In genomic region chr7:139319006-139319411, GRCm38 (mm10) we compare ENCODE assay signal across 7 mouse cellular contexts.
DNase-seq lines count a peak whose midpoint lies in the region; ATAC-seq and TF ChIP-seq lines count a peak whose summit lies in the region.

No protein-coding gene starts in this region.

- 24% methylated on average over 1 of the region's 1 CpGs for WGBS in lung, embryonic 14.5 days
- 20% methylated on average over 1 of the region's 1 CpGs for WGBS in kidney, embryonic 15.5 days
- WGBS in stomach, embryonic 14.5 days: 35% methylated on average over 1 of the region's 1 CpGs

- peak overlapping the region; percentile 71 for H3K27ac ChIP-seq in lung, embryonic 14.5 days (ENCODE audit: low read depth)
- H3K27ac ChIP-seq in kidney, embryonic 15.5 days: peak overlapping the region; percentile 75
- H3K27ac ChIP-seq in stomach, embryonic 14.5 days (ENCODE audit: low read length): no peak overlapping the region

- DNase-seq in lung, embryonic 14.5 days: peak; percentile 75
- no peak for DNase-seq in lung, postnatal 36 days
- DNase-seq in forelimb bud, embryonic 11.5 days (ENCODE audit: low read depth, low spot score): peak; percentile 53
- no peak for DNase-seq in spleen, postnatal 10 days (ENCODE audit: low spot score in 2 of 2)
- DNase-seq in cerebellum, adult 11-12 months: no peak

- no peak overlapping the region for H3K4me2 ChIP-seq in lung, embryonic 14.5 days
- no peak overlapping the region for H3K4me2 ChIP-seq in kidney, embryonic 15.5 days
- H3K4me2 ChIP-seq in stomach, embryonic 14.5 days (replicated peaks; ENCODE audit: low read depth, low read length): no peak overlapping the region

- H3K36me3 ChIP-seq in lung, embryonic 14.5 days (ENCODE audit: insufficient read depth): no peaks in the 10 kb centered on the region
- H3K36me3 ChIP-seq in kidney, embryonic 15.5 days: no peaks in the 10 kb centered on the region
- H3K36me3 ChIP-seq in stomach, embryonic 14.5 days (ENCODE audit: control insufficient read depth, insufficient read depth, low read length): no peaks in the 10 kb centered on the region

- H3K27me3 ChIP-seq in lung, embryonic 14.5 days (ENCODE audit: insufficient read depth, low read length): no peaks in the 10 kb centered on the region
- 0 out of 2 replicates have a peak, but pooled peaks cover 1% of the 10 kb centered on the region for H3K27me3 ChIP-seq in kidney, embryonic 15.5 days
- no peaks in the 10 kb centered on the region for H3K27me3 ChIP-seq in stomach, embryonic 14.5 days (ENCODE audit: control insufficient read depth, insufficient read depth, low read length)

- TF ChIP-seq CTCF in lung, embryonic 14.5 days (IDR thresholded peaks at IDR 0.05; ENCODE audit: low read depth): no peak

- no peak overlapping the region for H3K9ac ChIP-seq in lung, embryonic 14.5 days
- no peak overlapping the region for H3K9ac ChIP-seq in kidney, embryonic 15.5 days
- H3K9ac ChIP-seq in stomach, embryonic 14.5 days (replicated peaks; ENCODE audit: low read depth, low read length): no peak overlapping the region

- ATAC-seq in lung, embryonic 14.5 days (ENCODE audit: insufficient read depth): peak; percentile 79
- peak; percentile 62 for ATAC-seq in kidney, embryonic 15.5 days (replicated peaks; ENCODE audit: low FRiP score)
- ATAC-seq in stomach, embryonic 14.5 days (ENCODE audit: insufficient number of reproducible peaks, insufficient read depth, low FRiP score, low read depth): peak; percentile 49; the same call in 1 of the 2 replicates

- no peaks in the 10 kb centered on the region for H3K9me3 ChIP-seq in lung, embryonic 14.5 days (ENCODE audit: low read depth, low read length)
- no peaks in the 10 kb centered on the region for H3K9me3 ChIP-seq in kidney, embryonic 15.5 days (replicated peaks)
- no peaks in the 10 kb centered on the region for H3K9me3 ChIP-seq in stomach, embryonic 14.5 days (ENCODE audit: control insufficient read depth, low read depth, low read length)

- H3K4me1 ChIP-seq in lung, embryonic 14.5 days (ENCODE audit: insufficient read depth): peaks cover 4% of the 10 kb centered on the region; the same call in 1 of the 2 replicates
- H3K4me1 ChIP-seq in kidney, embryonic 15.5 days: peaks cover 11% of the 10 kb centered on the region
- no peaks in the 10 kb centered on the region for H3K4me1 ChIP-seq in stomach, embryonic 14.5 days (ENCODE audit: control insufficient read depth, insufficient read depth, low read length)

- H3K4me3 ChIP-seq in lung, embryonic 14.5 days (ENCODE audit: low read depth, low read length): no peak overlapping the region
- H3K4me3 ChIP-seq in kidney, embryonic 15.5 days (replicated peaks): no peak overlapping the region
- H3K4me3 ChIP-seq in stomach, embryonic 14.5 days (ENCODE audit: low read depth, low read length): no peak overlapping the region

Comparison
In these comparisons a context has a peak if more than half of its experiments do, and no peak if none do; other contexts are left out.
1. DNase-seq: peak in lung, embryonic 14.5 days (single experiment) and forelimb bud, embryonic 11.5 days (single experiment); none in lung, postnatal 36 days (single experiment), spleen, postnatal 10 days (0 of 2) and cerebellum, adult 11-12 months (single experiment).
2. Peak in every context shown above with its lines, with median percentiles within 50 percentile points of each other: ATAC-seq.